Mouse (Mus musculus) urinary bladder, postnatal 36 days (tissue): ENCODE measurements around the gene Wdr20.

Experiments
- DNase-seq, 2 experiments: peaks; one replicate each; pipeline ENCODE4 v3.0.0; 2022; ENCODE audit warnings: low spot score in 2 of 2, mixed read lengths in 1 of 2

The Wdr20 gene

GRCm38 (mm10) chr12:110821787-110822186 lies 84.0 kb downstream of the Wdr20 start:
- DNase-seq = no peak

GRCm38 (mm10) chr12:110822366-110822765 lies 84.6 kb downstream of the Wdr20 start:
- no peak for DNase-seq

- no peak for DNase-seq
Measured at GRCm38 (mm10) chr12:110828908-110829307, 91.2 kb downstream of the Wdr20 start.

- DNase-seq = no peak
Measured at GRCm38 (mm10) chr12:110830293-110831024, 92.7 kb downstream of the Wdr20 start.

GRCm38 (mm10) chr12:110835182-110835581 lies 97.4 kb downstream of the Wdr20 start:
- DNase-seq = no peak

GRCm38 (mm10) chr12:110836729-110837128 lies 99.0 kb downstream of the Wdr20 start:
- DNase-seq = no peak

- no peak for DNase-seq
Measured at GRCm38 (mm10) chr12:110837192-110837841, 99.6 kb downstream of the Wdr20 start.

GRCm38 (mm10) chr12:110837850-110838249 lies 100.1 kb downstream of the Wdr20 start:
- no peak for DNase-seq

GRCm38 (mm10) chr12:110840348-110841198 lies 102.8 kb downstream of the Wdr20 start, which contains the start of gene Mok:
Mok (minus strand) TSS chr12:110840939.
- peak; percentile 94 to 95 for DNase-seq

GRCm38 (mm10) chr12:110841731-110842493 lies 104.2 kb downstream of the Wdr20 start:
- no peak for DNase-seq

- DNase-seq = peak; percentile 84 to 88
Measured at GRCm38 (mm10) chr12:110843194-110844048, 105.7 kb downstream of the Wdr20 start.

- DNase-seq = peak; percentile 39 to 51
Measured at GRCm38 (mm10) chr12:110844227-110845130, 106.7 kb downstream of the Wdr20 start.

GRCm38 (mm10) chr12:110845131-110845880 lies 107.6 kb downstream of the Wdr20 start:
- peak; percentile 94 for DNase-seq

- no peak for DNase-seq
Measured at GRCm38 (mm10) chr12:110846191-110846765, 108.5 kb downstream of the Wdr20 start.

GRCm38 (mm10) chr12:110850010-110850928 lies 112.5 kb downstream of the Wdr20 start, which contains the start of gene Zfp839:
Zfp839 (plus strand) TSS chr12:110850253.
- DNase-seq = peak; percentile 79 to 88

- DNase-seq = no peak
Measured at GRCm38 (mm10) chr12:110850929-110851256, 113.1 kb downstream of the Wdr20 start.

GRCm38 (mm10) chr12:110851414-110851813 lies 113.7 kb downstream of the Wdr20 start:
- DNase-seq = no peak
